11 mouse cellular contexts compared by ENCODE assay signal in the genomic region with DNA sequence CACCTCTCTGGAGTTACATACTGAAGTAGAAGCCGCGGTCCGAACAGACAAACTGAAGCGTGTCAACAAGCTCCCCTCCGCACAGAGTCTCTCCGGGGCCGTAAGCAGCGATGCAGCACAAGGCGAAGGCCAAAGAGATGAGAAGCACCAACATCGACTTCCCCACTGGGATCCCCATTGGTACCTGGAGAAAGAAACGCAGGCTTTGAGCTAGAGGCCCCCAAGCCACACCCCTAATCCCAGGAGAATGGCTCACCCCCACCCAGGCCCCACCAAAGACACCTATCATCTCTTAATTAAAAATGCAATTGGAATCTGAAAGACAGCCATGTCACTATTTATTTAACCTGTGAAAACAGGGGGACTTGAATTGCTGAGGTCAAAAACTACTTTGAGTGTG. TPM values are rescaled to one million over a fixed set of nuclear protein-coding genes. Genes with fewer than 3 reads are reported as not detected.
DNase-seq lines count a peak whose midpoint lies in the region; ATAC-seq and TF ChIP-seq lines count a peak whose summit lies in the region.
"Had no signal": no experiment of that assay in that cellular context is flagged by ENCODE, and none has a peak within 500 bp of the region (broad histone marks: within the 10 kb centered on the region; RNA-seq: fewer than 3 reads in every experiment).

No protein-coding gene starts in this region.

- H3K9ac ChIP-seq in hindbrain, embryonic 14.5 days: no peak overlapping the region
- H3K9ac ChIP-seq in embryonic facial prominence, embryonic 12.5 days: peak overlapping the region; percentile 25; the same call in 1 of the 2 replicates
- H3K9ac ChIP-seq in hindbrain, embryonic 15.5 days: no peak overlapping the region
- H3K9ac ChIP-seq in liver, postnatal 0 days (replicated peaks): no peak overlapping the region; the same call in 1 of the 2 replicates

- peak; percentile 3 for DNase-seq in hindbrain, embryonic 10.5 days (ENCODE audit: low spot score)
- DNase-seq in hindbrain, embryonic 14.5 days (ENCODE audit: low spot score): no peak
- DNase-seq in liver, postnatal 0 days: no peak
- no peak for DNase-seq in layer of hippocampus, adult 18-20 months (ENCODE audit: low spot score in 2 of 2)
- no peak for DNase-seq in right cerebral cortex, adult 18-20 months
- no peak for DNase-seq in lung, postnatal 36 days
- DNase-seq: lung, adult 2 months had no signal

- no peaks in the 10 kb centered on the region for H3K9me3 ChIP-seq in hindbrain, embryonic 10.5 days
- no peaks in the 10 kb centered on the region for H3K9me3 ChIP-seq in hindbrain, embryonic 14.5 days (ENCODE audit: control insufficient read depth, low read length)
- no peaks in the 10 kb centered on the region for H3K9me3 ChIP-seq in embryonic facial prominence, embryonic 12.5 days
- H3K9me3 ChIP-seq in hindbrain, embryonic 15.5 days: no peaks in the 10 kb centered on the region
- H3K9me3 ChIP-seq in liver, postnatal 0 days (ENCODE audit: low read length): no peaks in the 10 kb centered on the region

- ATAC-seq in hindbrain, embryonic 14.5 days (ENCODE audit: low FRiP score): no peak
- no peak for ATAC-seq in embryonic facial prominence, embryonic 12.5 days (ENCODE audit: insufficient number of reproducible peaks, insufficient read depth, low FRiP score, low TSS enrichment)
- no peak for ATAC-seq in hindbrain, embryonic 15.5 days (ENCODE audit: low FRiP score, low read depth)
- ATAC-seq in liver, postnatal 0 days: no peak

- H3K27ac ChIP-seq in hindbrain, embryonic 10.5 days: no peak overlapping the region
- H3K27ac ChIP-seq in hindbrain, embryonic 14.5 days: no peak overlapping the region
- peak overlapping the region; percentile 95; the same call in 1 of the 2 replicates for H3K27ac ChIP-seq in embryonic facial prominence, embryonic 12.5 days
- no peak overlapping the region for H3K27ac ChIP-seq in hindbrain, embryonic 15.5 days (replicated peaks)
- peak overlapping the region; percentile 2; the same call in 1 of the 2 replicates for H3K27ac ChIP-seq in liver, postnatal 0 days (ENCODE audit: low read depth)

- peaks cover 4% of the 10 kb centered on the region; the same call in 1 of the 2 replicates for H3K36me3 ChIP-seq in hindbrain, embryonic 10.5 days
- no peaks in the 10 kb centered on the region for H3K36me3 ChIP-seq in hindbrain, embryonic 14.5 days (replicated peaks; ENCODE audit: control insufficient read depth, insufficient read depth)
- peaks cover 31% of the 10 kb centered on the region; the same call in 1 of the 2 replicates for H3K36me3 ChIP-seq in embryonic facial prominence, embryonic 12.5 days
- no peaks in the 10 kb centered on the region for H3K36me3 ChIP-seq in hindbrain, embryonic 15.5 days
- peaks cover 3% of the 10 kb centered on the region; the same call in 1 of the 2 replicates for H3K36me3 ChIP-seq in liver, postnatal 0 days (replicated peaks; ENCODE audit: insufficient read depth, low read length)

- TF ChIP-seq EP300 in liver, postnatal 0 days (IDR thresholded peaks at IDR 0.05; ENCODE audit: low read depth): no peak

- WGBS in hindbrain, embryonic 10.5 days: 7% methylated on average over 11 of the region's 11 CpGs
- WGBS in hindbrain, embryonic 14.5 days: 7% methylated on average over 11 of the region's 11 CpGs
- 12% methylated on average over 11 of the region's 11 CpGs for WGBS in embryonic facial prominence, embryonic 12.5 days
- 7% methylated on average over 11 of the region's 11 CpGs for WGBS in hindbrain, embryonic 15.5 days
- WGBS in liver, postnatal 0 days (ENCODE audit: insufficient replicate concordance): 22% methylated on average over 11 of the region's 11 CpGs

- H3K4me3 ChIP-seq in hindbrain, embryonic 10.5 days: peak overlapping the region; percentile 52; the same call in 1 of the 2 replicates
- H3K4me3 ChIP-seq in hindbrain, embryonic 14.5 days (replicated peaks; ENCODE audit: low read length): no peak overlapping the region
- peak overlapping the region; percentile 62 for H3K4me3 ChIP-seq in embryonic facial prominence, embryonic 12.5 days
- no peak overlapping the region; the same call in 1 of the 2 replicates for H3K4me3 ChIP-seq in hindbrain, embryonic 15.5 days
- H3K4me3 ChIP-seq in liver, postnatal 0 days (ENCODE audit: low read depth, low read length): peak overlapping the region; percentile 25

- peaks cover 64% of the 10 kb centered on the region for H3K4me1 ChIP-seq in hindbrain, embryonic 10.5 days (replicated peaks)
- H3K4me1 ChIP-seq in hindbrain, embryonic 14.5 days (replicated peaks; ENCODE audit: control insufficient read depth, insufficient read depth, low read length): peaks cover 5% of the 10 kb centered on the region; the same call in 1 of the 2 replicates
- peaks cover 13% of the 10 kb centered on the region for H3K4me1 ChIP-seq in embryonic facial prominence, embryonic 12.5 days
- peaks cover 29% of the 10 kb centered on the region for H3K4me1 ChIP-seq in hindbrain, embryonic 15.5 days (replicated peaks)
- H3K4me1 ChIP-seq in liver, postnatal 0 days (ENCODE audit: insufficient read depth): no peaks in the 10 kb centered on the region; the same call in 1 of the 2 replicates

- TF ChIP-seq CTCF in liver, postnatal 0 days (IDR thresholded peaks at IDR 0.05; ENCODE audit: low read depth): no peak

- peaks cover 98% of the 10 kb centered on the region for H3K27me3 ChIP-seq in hindbrain, embryonic 10.5 days (ENCODE audit: insufficient read depth, poor library complexity, severe bottlenecking)
- peaks cover 90% of the 10 kb centered on the region for H3K27me3 ChIP-seq in hindbrain, embryonic 14.5 days (ENCODE audit: control insufficient read depth, insufficient read depth, low read length)
- H3K27me3 ChIP-seq in embryonic facial prominence, embryonic 12.5 days: peaks cover 76% of the 10 kb centered on the region
- H3K27me3 ChIP-seq in hindbrain, embryonic 15.5 days: peaks cover 91% of the 10 kb centered on the region
- peaks cover 65% of the 10 kb centered on the region for H3K27me3 ChIP-seq in liver, postnatal 0 days (ENCODE audit: insufficient read depth, low read length)

- H3K4me2 ChIP-seq in hindbrain, embryonic 14.5 days (replicated peaks): no peak overlapping the region; the same call in 1 of the 2 replicates
- H3K4me2 ChIP-seq in embryonic facial prominence, embryonic 12.5 days (replicated peaks): peak overlapping the region; percentile 56
- H3K4me2 ChIP-seq in hindbrain, embryonic 15.5 days: 0 out of 2 replicates have a peak overlapping the region, but pooled peaks have one; percentile 11
- peak overlapping the region; percentile 65 for H3K4me2 ChIP-seq in liver, postnatal 0 days (ENCODE audit: low read depth, low read length)

RNA-seq across cellular contexts. Expression of a gene that starts 11.0 kb away (rescaled TPM):
- polyA plus RNA-seq in hindbrain, embryonic 10.5 days (2016; fragmentation: Nextera tagmentation; extraction: Ambion mirVana): 219 and 247 TPM in 2 replicates
- 141 and 194 TPM in 2 replicates for polyA plus RNA-seq in hindbrain, embryonic 14.5 days (2014; fragmentation: Nextera tagmentation; extraction: Ambion mirVana)
- polyA plus RNA-seq in embryonic facial prominence, embryonic 12.5 days (2016; fragmentation: Nextera tagmentation; extraction: Ambion mirVana): 701 and 722 TPM in 2 replicates
- 142 and 184 TPM in 2 replicates for polyA plus RNA-seq in hindbrain, embryonic 15.5 days (2015; fragmentation: Nextera tagmentation; extraction: Ambion mirVana)
- polyA plus RNA-seq in liver, postnatal 0 days (2015; fragmentation: Nextera tagmentation; extraction: Ambion mirVana): 1,534 and 1,664 TPM in 2 replicates
- 10 to 100 TPM; 42.7 to 46.4 TPM for total RNA-seq in layer of hippocampus, adult 18-20 months (2021)

RNA-seq across cellular contexts. Expression of a gene that starts 14.1 kb away (rescaled TPM):
- not detected in 2 replicates for polyA plus RNA-seq in hindbrain, embryonic 10.5 days (2016; fragmentation: Nextera tagmentation; extraction: Ambion mirVana)
- not detected in 2 replicates for polyA plus RNA-seq in hindbrain, embryonic 14.5 days (2014; fragmentation: Nextera tagmentation; extraction: Ambion mirVana)
- 0.04 TPM in 1 of 2 replicates, not detected in the other for polyA plus RNA-seq in embryonic facial prominence, embryonic 12.5 days (2016; fragmentation: Nextera tagmentation; extraction: Ambion mirVana)
- not detected in 2 replicates for polyA plus RNA-seq in hindbrain, embryonic 15.5 days (2015; fragmentation: Nextera tagmentation; extraction: Ambion mirVana)
- 0.04 TPM in 1 of 2 replicates, not detected in the other for polyA plus RNA-seq in liver, postnatal 0 days (2015; fragmentation: Nextera tagmentation; extraction: Ambion mirVana)
- total RNA-seq in layer of hippocampus, adult 18-20 months (2021): under 1 TPM; 0.10 to 0.20 TPM
- polyA plus RNA-seq: lung, adult 2 months; spleen, adult 2 months; urinary bladder, adult 2 months had no signal

Comparison
In these comparisons a context has a peak if more than half of its experiments do, and no peak if none do; other contexts are left out.
1. H3K4me3 ChIP-seq: peak in hindbrain, embryonic 10.5 days (single experiment), embryonic facial prominence, embryonic 12.5 days (single experiment) and liver, postnatal 0 days (single experiment); none in hindbrain, embryonic 14.5 days (single experiment) and hindbrain, embryonic 15.5 days (single experiment).
2. H3K27ac ChIP-seq: peak in embryonic facial prominence, embryonic 12.5 days (single experiment) and liver, postnatal 0 days (single experiment); none in hindbrain, embryonic 10.5 days (single experiment), hindbrain, embryonic 14.5 days (single experiment) and hindbrain, embryonic 15.5 days (single experiment).